Mouse (Mus musculus): ENCODE measurements around the gene Matn4. TPM values are rescaled to one million over a fixed set of nuclear protein-coding genes. Genes with fewer than 3 reads are reported as not detected.

Gene Matn4
- 0.82 and 0.93 TPM in 2 replicates for polyA plus RNA-seq (2012; rRNA removed)

- 31% methylated on average over 9 of the region's 9 CpGs for WGBS
- no peak for TF ChIP-seq CTCF (IDR thresholded peaks at IDR 0.05; ENCODE audit: borderline replicate concordance, control insufficient read depth, extremely low read depth, insufficient read depth, low read length, poor library complexity)
- no peak for TF ChIP-seq POLR2A (IDR thresholded peaks at IDR 0.05; ENCODE audit: control insufficient read depth, extremely low read depth, insufficient read depth, low read length, poor library complexity)
- H3K27me3 ChIP-seq (ENCODE audit: control insufficient read depth, insufficient read depth, low read length), result peaks cover 9% of the 10 kb centered on the region; the same call in 1 of the 2 replicates
- DNase-seq, result no peak
- H3K4me3 ChIP-seq (ENCODE audit: control insufficient read depth, insufficient read depth, low read length), result no peak within 1 kb of the TSS
- H3K36me3 ChIP-seq (ENCODE audit: control insufficient read depth, insufficient read depth, low read length), result no peaks in the 10 kb centered on the region
- no peaks in the 10 kb centered on the region; the same call in 1 of the 2 replicates for H3K4me1 ChIP-seq (replicated peaks; ENCODE audit: control insufficient read depth, insufficient read depth, low read length)
- no peak within 1 kb of the TSS for H3K27ac ChIP-seq (ENCODE audit: control insufficient read depth, insufficient read depth, low read length)
These were observed at the start of gene Matn4 for GRCm38 (mm10) chr2:164405060-164405459. Matn4 (minus strand) TSS chr2:164405160.

- WGBS, result 85% methylated on average over 7 of the region's 7 CpGs
- H3K4me1 ChIP-seq (replicated peaks; ENCODE audit: control insufficient read depth, insufficient read depth, low read length), result 0 out of 2 replicates have a peak, but pooled peaks cover 3% of the 10 kb centered on the region
- no peaks in the 10 kb centered on the region for H3K27me3 ChIP-seq (ENCODE audit: control insufficient read depth, insufficient read depth, low read length)
- DNase-seq, result no peak
- no peak overlapping the region for H3K4me3 ChIP-seq (ENCODE audit: control insufficient read depth, insufficient read depth, low read length)
- H3K27ac ChIP-seq (ENCODE audit: control insufficient read depth, insufficient read depth, low read length), result no peak overlapping the region
- H3K36me3 ChIP-seq (ENCODE audit: control insufficient read depth, insufficient read depth, low read length), result no peaks in the 10 kb centered on the region
- TF ChIP-seq CTCF (IDR thresholded peaks at IDR 0.05; ENCODE audit: borderline replicate concordance, control insufficient read depth, extremely low read depth, insufficient read depth, low read length, poor library complexity) (no peak), POLR2A (IDR thresholded peaks at IDR 0.05; ENCODE audit: control insufficient read depth, extremely low read depth, insufficient read depth, low read length, poor library complexity) (no peak)
These were observed 49.0 kb upstream of the Matn4 start for GRCm38 (mm10) chr2:164453887-164454500.

GRCm38 (mm10) chr2:164453047-164453757, 48.2 kb upstream of the Matn4 start:
- Histone ChIP-seq H3K36me3 (ENCODE audit: control insufficient read depth, insufficient read depth, low read length) (no peaks in the 10 kb centered on the region), H3K27me3 (ENCODE audit: control insufficient read depth, insufficient read depth, low read length) (no peaks in the 10 kb centered on the region), H3K4me3 (ENCODE audit: control insufficient read depth, insufficient read depth, low read length) (no peak overlapping the region), H3K4me1 (replicated peaks; ENCODE audit: control insufficient read depth, insufficient read depth, low read length) (0 out of 2 replicates have a peak, but pooled peaks cover 3% of the 10 kb centered on the region), H3K27ac (ENCODE audit: control insufficient read depth, insufficient read depth, low read length) (no peak overlapping the region)
- 85% methylated on average over 14 of the region's 14 CpGs for WGBS
- no peak for DNase-seq
- no peak for TF ChIP-seq CTCF (IDR thresholded peaks at IDR 0.05; ENCODE audit: borderline replicate concordance, control insufficient read depth, extremely low read depth, insufficient read depth, low read length, poor library complexity)
- TF ChIP-seq POLR2A (IDR thresholded peaks at IDR 0.05; ENCODE audit: control insufficient read depth, extremely low read depth, insufficient read depth, low read length, poor library complexity), result no peak

- H3K4me1 ChIP-seq (replicated peaks; ENCODE audit: control insufficient read depth, insufficient read depth, low read length), result 0 out of 2 replicates have a peak, but pooled peaks cover 3% of the 10 kb centered on the region
- no peaks in the 10 kb centered on the region for H3K36me3 ChIP-seq (ENCODE audit: control insufficient read depth, insufficient read depth, low read length)
- no peaks in the 10 kb centered on the region for H3K27me3 ChIP-seq (ENCODE audit: control insufficient read depth, insufficient read depth, low read length)
- 53% methylated on average over 13 of the region's 13 CpGs for WGBS
- no peak overlapping the region for H3K4me3 ChIP-seq (ENCODE audit: control insufficient read depth, insufficient read depth, low read length)
- no peak overlapping the region for H3K27ac ChIP-seq (ENCODE audit: control insufficient read depth, insufficient read depth, low read length)
- TF ChIP-seq CTCF (IDR thresholded peaks at IDR 0.05; ENCODE audit: borderline replicate concordance, control insufficient read depth, extremely low read depth, insufficient read depth, low read length, poor library complexity) (no peak), POLR2A (IDR thresholded peaks at IDR 0.05; ENCODE audit: control insufficient read depth, extremely low read depth, insufficient read depth, low read length, poor library complexity) (no peak)
- no peak for DNase-seq
These were observed 47.2 kb upstream of the Matn4 start for GRCm38 (mm10) chr2:164452000-164452676.

GRCm38 (mm10) chr2:164449341-164450042, 44.5 kb upstream of the Matn4 start:
- Histone ChIP-seq H3K27ac (ENCODE audit: control insufficient read depth, insufficient read depth, low read length) (no peak overlapping the region), H3K4me3 (ENCODE audit: control insufficient read depth, insufficient read depth, low read length) (no peak overlapping the region), H3K4me1 (replicated peaks; ENCODE audit: control insufficient read depth, insufficient read depth, low read length) (0 out of 2 replicates have a peak, but pooled peaks cover 3% of the 10 kb centered on the region), H3K36me3 (ENCODE audit: control insufficient read depth, insufficient read depth, low read length) (no peaks in the 10 kb centered on the region), H3K27me3 (ENCODE audit: control insufficient read depth, insufficient read depth, low read length) (no peaks in the 10 kb centered on the region)
- 96% methylated on average over 14 of the region's 14 CpGs for WGBS
- no peak for TF ChIP-seq POLR2A (IDR thresholded peaks at IDR 0.05; ENCODE audit: control insufficient read depth, extremely low read depth, insufficient read depth, low read length, poor library complexity)
- no peak for TF ChIP-seq CTCF (IDR thresholded peaks at IDR 0.05; ENCODE audit: borderline replicate concordance, control insufficient read depth, extremely low read depth, insufficient read depth, low read length, poor library complexity)
- no peak for DNase-seq

GRCm38 (mm10) chr2:164448921-164449320, 44.0 kb upstream of the Matn4 start:
- no peak overlapping the region for H3K4me3 ChIP-seq (ENCODE audit: control insufficient read depth, insufficient read depth, low read length)
- no peak overlapping the region for H3K27ac ChIP-seq (ENCODE audit: control insufficient read depth, insufficient read depth, low read length)
- H3K27me3 ChIP-seq (ENCODE audit: control insufficient read depth, insufficient read depth, low read length), result peaks cover under 1% of the 10 kb centered on the region; the same call in 1 of the 2 replicates
- H3K36me3 ChIP-seq (ENCODE audit: control insufficient read depth, insufficient read depth, low read length), result no peaks in the 10 kb centered on the region
- no peak for TF ChIP-seq POLR2A (IDR thresholded peaks at IDR 0.05; ENCODE audit: control insufficient read depth, extremely low read depth, insufficient read depth, low read length, poor library complexity)
- WGBS, result 85% methylated on average over 5 of the region's 5 CpGs
- no peak for DNase-seq
- H3K4me1 ChIP-seq (replicated peaks; ENCODE audit: control insufficient read depth, insufficient read depth, low read length), result 0 out of 2 replicates have a peak, but pooled peaks cover 3% of the 10 kb centered on the region
